Mouse (Mus musculus) ES-E14 (cell line): ENCODE data around the gene Rpl10a. TPM values are rescaled to one million over a fixed set of nuclear protein-coding genes. Genes with fewer than 3 reads are reported as not detected.
A peak's percentile ranks its signal among the peaks of the same experiment; 100 is the strongest.

Experiments
- DNase-seq: peaks from one replicate; pipeline ENCODE4 v3.0.0-alpha.2; 2013; ENCODE audit warnings: low read depth, low spot score
- H3K27ac ChIP-seq: 2 replicates; pipeline ENCODE4 v1.5.1; 2012; ENCODE audit warnings: low read depth, mild to moderate bottlenecking, low read length, moderate library complexity, mixed read lengths; ENCODE audit not compliant: poor library complexity, insufficient read depth, severe bottlenecking
- H3K36me3 ChIP-seq: 2 replicates; pipeline ENCODE4 v1.6.1; 2012; ENCODE audit warnings: mild to moderate bottlenecking, low read length, moderate library complexity, mixed read lengths; ENCODE audit not compliant: control insufficient read depth, poor library complexity, insufficient read depth, severe bottlenecking
- H3K4me1 ChIP-seq, 2 experiments: fragments of 150-350 bp in 1 of 2; sonication (generic) in 1 of 2; 2 replicates each; pipeline ENCODE4 v1.6.1; 2012; ENCODE audit warnings: low read length in 2 of 2, mild to moderate bottlenecking in 1 of 2, mixed read lengths in 1 of 2; ENCODE audit not compliant: control insufficient read depth in 2 of 2, insufficient read depth in 2 of 2, poor library complexity in 1 of 2
- H3K4me3 ChIP-seq, 2 experiments: fragments of 150-350 bp in 1 of 2; sonication (generic) in 1 of 2; 2 replicates each; pipeline ENCODE4 v1.5.1; 2012; ENCODE audit warnings: low read length in 2 of 2, low read depth in 1 of 2, mild to moderate bottlenecking in 1 of 2, mixed read lengths in 1 of 2; ENCODE audit not compliant: insufficient read depth in 1 of 2, poor library complexity in 1 of 2, severe bottlenecking in 1 of 2
- H3K9ac ChIP-seq: 2 replicates; pipeline ENCODE4 v1.6.1; 2012; ENCODE audit warnings: low read depth, mild to moderate bottlenecking, low read length, mixed read lengths; ENCODE audit not compliant: poor library complexity, insufficient read depth, severe bottlenecking
- H3K9me3 ChIP-seq: fragments of 150-350 bp; sonication (generic); 2 replicates; pipeline ENCODE4 v1.6.1; 2012; ENCODE audit warnings: low read depth, mild to moderate bottlenecking, low read length; ENCODE audit not compliant: control insufficient read depth, insufficient read depth
- CHD2 ChIP-seq: IDR thresholded peaks from 2 replicates; pipeline ENCODE4 v1.6.1; 2014; ENCODE audit warnings: mild to moderate bottlenecking, low read depth, low read length, inconsistent platforms
- HCFC1 ChIP-seq: IDR thresholded peaks from 2 replicates; pipeline ENCODE4 v1.6.1; 2012; ENCODE audit warnings: low read length, inconsistent platforms, borderline replicate concordance; ENCODE audit not compliant: insufficient read depth
- MAFK ChIP-seq: IDR thresholded peaks from 2 replicates; pipeline ENCODE4 v1.6.1; 2014; ENCODE audit warnings: mild to moderate bottlenecking, low read depth, low read length, inconsistent platforms; ENCODE audit not compliant: insufficient read depth
- ZC3H11A ChIP-seq: IDR thresholded peaks from 2 replicates; pipeline ENCODE4 v1.6.1; 2012; ENCODE audit warnings: low read depth, mild to moderate bottlenecking, inconsistent platforms, low read length, borderline replicate concordance
- ZNF384 ChIP-seq: IDR thresholded peaks from 2 replicates; pipeline ENCODE4 v1.6.1; 2012; ENCODE audit warnings: low read depth, low read length, inconsistent platforms
- in situ Hi-C, 2 experiments: fragments of 600-800 bp; cut with MboI; formaldehyde crosslinking; loops; one replicate each; pipeline ENCODE4 v1.15.1; 2025; ENCODE audit warnings: low sequenced_read_pairs in 2 of 2, inconsistent platforms in 1 of 2; ENCODE audit not compliant: unreplicated experiment in 2 of 2
- total RNA-seq: library from RNA; depleted of rRNA; stranded (reverse); fragments of 300-350 nt; gene quantifications from 2 replicates; pipeline ENCODE4 v1.2.3, GENCODE M21; 2012

The Rpl10a gene
- total RNA-seq, 1 experiment = 2,234 TPM

DNA sequence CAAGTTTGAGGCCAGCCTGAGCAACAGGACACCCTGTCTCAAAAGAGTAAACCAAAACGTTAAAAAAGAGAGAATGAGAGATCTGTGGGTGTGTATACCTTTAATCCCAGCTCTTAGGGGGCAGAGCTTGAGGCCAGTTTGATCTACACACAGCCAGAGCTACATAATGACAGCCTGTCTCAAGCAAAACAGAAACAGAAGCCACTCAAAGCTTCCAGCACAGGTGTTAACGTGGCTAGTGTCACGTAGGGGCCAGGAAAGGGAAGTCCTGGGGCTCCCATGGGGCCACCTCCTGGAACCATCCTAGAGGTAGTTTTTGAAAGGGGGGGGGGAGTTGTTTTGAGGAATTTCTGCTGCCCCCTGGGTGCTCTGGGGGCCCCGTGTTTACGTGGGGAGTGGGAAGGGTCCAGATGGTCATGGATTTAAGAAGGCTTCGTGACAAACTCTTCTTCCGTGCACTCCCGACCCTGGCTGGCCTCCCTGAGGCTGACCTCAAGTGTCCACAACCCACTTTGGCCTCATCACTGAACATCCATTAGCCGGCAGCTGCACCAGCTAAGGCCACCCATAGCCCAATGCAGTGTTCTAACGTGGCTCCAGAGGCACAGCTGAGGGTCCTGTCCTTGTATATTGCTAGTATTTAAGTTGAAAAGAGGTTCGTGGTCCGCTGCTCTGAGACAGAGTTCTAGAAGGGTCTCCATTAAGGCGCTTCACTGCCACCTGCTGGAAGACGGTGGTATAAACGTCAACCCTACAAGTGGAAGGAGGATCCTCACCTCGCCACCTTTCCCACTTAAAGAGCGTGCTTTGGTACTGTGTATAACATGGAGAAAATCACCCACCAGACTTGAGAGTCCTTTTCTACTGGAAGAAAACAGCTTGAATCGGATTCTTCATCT is 19.7 kb upstream of the Rpl10a start:
- Histone ChIP-seq H3K4me3 (no peak overlapping the region), H3K27ac (no peak overlapping the region), H3K9me3 (no peaks in the 10 kb centered on the region), H3K36me3 (no peaks in the 10 kb centered on the region), H3K9ac (no peak overlapping the region), H3K4me1 (peaks cover 4 to 6% of the 10 kb centered on the region in 2 experiments; a peak in 1 of 4 replicates)
- DNase-seq = no peak
- TF ChIP-seq MAFK (no peak), ZNF384 (no peak), ZC3H11A (peak; percentile 36; the same call in 1 of the 2 replicates)
- in situ Hi-C loops = no loop called here

DNA sequence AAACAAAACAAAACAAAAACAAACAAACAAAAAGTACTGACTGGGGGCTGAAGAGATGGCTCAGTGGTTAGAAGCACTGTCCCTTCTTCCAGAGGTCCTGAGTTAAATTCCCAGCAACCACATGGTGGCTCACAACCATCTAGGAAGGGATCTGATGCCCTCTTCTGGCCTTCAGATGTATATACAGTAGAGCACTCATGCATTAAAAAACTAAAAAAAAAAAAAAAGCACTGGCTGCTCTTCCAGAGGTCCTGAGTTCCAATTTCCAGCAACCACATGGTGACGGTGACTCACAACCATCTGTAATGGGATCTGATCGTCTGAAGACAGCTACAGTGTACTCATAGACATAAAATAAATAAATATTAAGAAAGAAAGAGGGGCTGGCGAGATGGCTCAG is 17.4 kb upstream of the Rpl10a start:
- no peak for DNase-seq
- H3K9me3 ChIP-seq = no peaks in the 10 kb centered on the region
- in situ Hi-C loops = no loop called here
- H3K36me3 ChIP-seq = peaks cover under 1% of the 10 kb centered on the region; the same call in 1 of the 2 replicates
- H3K9ac ChIP-seq = no peak overlapping the region
- peaks cover 2 to 6% of the 10 kb centered on the region in 2 experiments; a peak in 2 of 4 replicates for H3K4me1 ChIP-seq
- TF ChIP-seq ZNF384 (peak; percentile 95), HCFC1 (no peak)
- no peak overlapping the region for H3K27ac ChIP-seq
- H3K4me3 ChIP-seq = no peak overlapping the region

DNA sequence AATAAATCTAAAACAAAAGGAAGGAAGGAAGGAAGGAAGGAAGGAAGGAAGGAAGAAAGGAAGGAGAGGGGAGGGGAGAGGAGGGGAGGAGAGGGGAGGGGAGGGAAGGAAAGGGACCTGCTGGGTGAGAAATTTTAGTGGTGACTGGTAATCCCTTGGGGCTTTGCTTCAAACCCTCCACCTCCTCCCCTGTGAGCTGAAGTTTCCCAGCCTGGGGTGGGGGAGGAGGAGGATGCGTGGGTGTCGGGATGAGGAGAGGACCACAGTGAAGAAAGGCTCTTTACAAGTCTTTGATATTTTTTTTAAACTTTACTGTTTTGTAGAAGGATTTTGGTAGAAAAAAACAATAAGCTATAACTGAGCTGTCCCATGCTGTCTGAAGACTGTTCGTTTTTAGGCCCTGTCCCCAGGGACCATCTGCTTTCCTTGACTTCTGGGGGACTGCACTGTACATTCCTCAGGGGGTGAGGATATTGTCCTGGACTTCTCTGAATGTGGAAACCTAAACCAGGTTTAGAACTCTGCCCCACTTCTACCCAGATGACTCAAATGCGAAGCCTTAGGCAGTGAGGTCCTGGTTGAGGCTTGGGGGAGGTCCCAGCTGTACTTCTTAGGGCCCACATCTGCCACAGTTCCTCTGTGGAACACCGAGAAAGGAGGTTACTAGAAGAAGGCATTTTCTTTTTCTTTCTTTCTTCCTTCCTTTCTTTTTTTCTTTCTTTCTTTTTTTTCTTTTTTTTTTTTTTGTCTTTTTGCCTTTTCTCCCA is 16.7 kb upstream of the Rpl10a start:
- no peak overlapping the region for H3K9ac ChIP-seq
- in situ Hi-C loops = no loop called here
- no peak for DNase-seq

DNA sequence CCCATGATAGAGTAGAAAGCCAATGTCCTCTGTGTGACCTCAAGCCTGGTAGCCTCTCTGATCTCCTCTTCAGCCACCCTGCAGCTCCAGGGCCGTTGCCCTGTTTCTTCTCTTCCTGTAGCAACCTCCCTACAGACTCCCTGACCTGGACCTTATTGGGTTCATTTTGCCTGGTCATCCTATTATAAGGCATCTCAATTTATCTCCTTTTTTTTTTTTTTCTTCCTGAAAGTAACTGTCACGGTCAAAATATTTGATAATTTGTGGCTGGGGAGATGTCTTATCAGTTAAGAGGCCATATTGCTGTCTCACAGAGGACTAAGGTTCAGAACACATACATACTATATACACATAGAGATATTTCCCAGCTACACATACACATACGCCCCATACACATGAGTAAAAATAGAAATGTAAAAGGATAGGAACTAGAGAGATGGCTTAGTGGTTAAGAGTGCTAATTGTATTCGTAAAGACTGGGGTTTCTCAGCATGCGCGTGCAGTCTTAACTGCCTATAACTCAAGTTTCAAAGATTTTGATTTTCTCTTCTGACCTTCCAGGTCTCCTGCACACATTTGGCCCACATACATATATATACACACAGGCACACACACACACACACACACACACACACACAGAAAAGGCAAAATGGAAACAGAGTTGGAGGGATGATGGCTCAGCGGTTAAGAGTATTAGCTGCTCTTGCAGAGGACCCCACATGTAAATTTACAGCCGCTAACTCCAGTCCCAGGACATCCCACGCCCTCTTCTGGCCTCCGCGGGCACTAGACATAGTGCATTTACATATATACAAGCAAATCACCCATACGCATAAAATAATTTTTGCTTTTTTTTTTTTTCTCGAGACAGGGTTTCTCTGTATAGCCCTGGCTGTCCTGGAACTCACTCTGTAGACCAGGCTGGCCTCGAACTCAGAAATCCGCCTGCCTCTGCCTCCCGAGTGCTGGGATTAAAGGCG is 15.7 kb upstream of the Rpl10a start:
- TF ChIP-seq ZNF384 = no peak
- no peak for TF ChIP-seq HCFC1
- TF ChIP-seq CHD2 = no peak
- TF ChIP-seq MAFK = no peak
- no peak for TF ChIP-seq ZC3H11A
- peaks cover 2 to 10% of the 10 kb centered on the region in 2 experiments; a peak in 2 of 4 replicates for H3K4me1 ChIP-seq
- no peak for DNase-seq
- H3K27ac ChIP-seq = no peak overlapping the region
- H3K9ac ChIP-seq = peak overlapping the region; percentile 40; the same call in 1 of the 2 replicates
- H3K4me3 ChIP-seq = peak overlapping the region; percentile 57 to 95
- peaks cover 13% of the 10 kb centered on the region; the same call in 1 of the 2 replicates for H3K36me3 ChIP-seq
- no peaks in the 10 kb centered on the region for H3K9me3 ChIP-seq
- in situ Hi-C loops = no loop called here

More for the DNA sequence above, 16.7 kb upstream of the Rpl10a start:
- Histone ChIP-seq H3K4me3 (no peak overlapping the region), H3K36me3 (peaks cover 6% of the 10 kb centered on the region; the same call in 1 of the 2 replicates), H3K27ac (no peak overlapping the region), H3K4me1 (peaks cover 2 to 7% of the 10 kb centered on the region in 2 experiments; a peak in 2 of 4 replicates), H3K9me3 (no peaks in the 10 kb centered on the region)
- TF ChIP-seq ZC3H11A (no peak), ZNF384 (no peak), MAFK (no peak), HCFC1 (no peak), CHD2 (no peak)
